Mouse (Mus musculus): ENCODE data around the gene Fcgbp. TPM values are rescaled to one million over a fixed set of nuclear protein-coding genes. Genes with fewer than 3 reads are reported as not detected.

Gene Fcgbp
- polyA plus RNA-seq, 1 experiment from 2014 or later, result 0.39 TPM

GRCm38 (mm10) chr7:28165406-28165805 is 94.4 kb downstream of the Fcgbp start:
- no peak overlapping the region for H3K4me2 ChIP-seq (ENCODE audit: low read depth, low read length)
- no peaks in the 10 kb centered on the region for H3K36me3 ChIP-seq (ENCODE audit: control insufficient read depth, insufficient read depth, low read length)
- no peak overlapping the region for H3K4me3 ChIP-seq (ENCODE audit: low read depth, low read length)
- H3K27ac ChIP-seq (ENCODE audit: low read depth, low read length), result no peak overlapping the region
- H3K27me3 ChIP-seq (ENCODE audit: control insufficient read depth, insufficient read depth, low read length), result no peaks in the 10 kb centered on the region
- ATAC-seq (ENCODE audit: low read depth), result no peak
- WGBS, result 72% methylated on average over 6 of the region's 6 CpGs
- H3K9ac ChIP-seq (replicated peaks; ENCODE audit: low read depth, low read length), result no peak overlapping the region
- H3K4me1 ChIP-seq (ENCODE audit: control insufficient read depth, insufficient read depth, low read length), result peaks cover 11% of the 10 kb centered on the region
- no peaks in the 10 kb centered on the region; the same call in 1 of the 2 replicates for H3K9me3 ChIP-seq (ENCODE audit: control insufficient read depth, low read length)

GRCm38 (mm10) chr7:28168320-28169115 is 97.5 kb downstream of the Fcgbp start:
- 9% methylated on average over 9 of the region's 9 CpGs for WGBS
- Histone ChIP-seq H3K27me3 (ENCODE audit: control insufficient read depth, insufficient read depth, low read length) (no peaks in the 10 kb centered on the region), H3K27ac (ENCODE audit: low read depth, low read length) (peak overlapping the region; percentile 80), H3K4me3 (ENCODE audit: low read depth, low read length) (peak overlapping the region; percentile 67), H3K9ac (replicated peaks; ENCODE audit: low read depth, low read length) (peak overlapping the region; percentile 46), H3K4me2 (ENCODE audit: low read depth, low read length) (peak overlapping the region; percentile 78), H3K9me3 (ENCODE audit: control insufficient read depth, low read length) (no peaks in the 10 kb centered on the region; the same call in 1 of the 2 replicates), H3K4me1 (ENCODE audit: control insufficient read depth, insufficient read depth, low read length) (peaks cover 23% of the 10 kb centered on the region), H3K36me3 (ENCODE audit: control insufficient read depth, insufficient read depth, low read length) (no peaks in the 10 kb centered on the region)
- peak; percentile 42; the same call in 1 of the 2 replicates for ATAC-seq (ENCODE audit: low read depth)

DNA sequence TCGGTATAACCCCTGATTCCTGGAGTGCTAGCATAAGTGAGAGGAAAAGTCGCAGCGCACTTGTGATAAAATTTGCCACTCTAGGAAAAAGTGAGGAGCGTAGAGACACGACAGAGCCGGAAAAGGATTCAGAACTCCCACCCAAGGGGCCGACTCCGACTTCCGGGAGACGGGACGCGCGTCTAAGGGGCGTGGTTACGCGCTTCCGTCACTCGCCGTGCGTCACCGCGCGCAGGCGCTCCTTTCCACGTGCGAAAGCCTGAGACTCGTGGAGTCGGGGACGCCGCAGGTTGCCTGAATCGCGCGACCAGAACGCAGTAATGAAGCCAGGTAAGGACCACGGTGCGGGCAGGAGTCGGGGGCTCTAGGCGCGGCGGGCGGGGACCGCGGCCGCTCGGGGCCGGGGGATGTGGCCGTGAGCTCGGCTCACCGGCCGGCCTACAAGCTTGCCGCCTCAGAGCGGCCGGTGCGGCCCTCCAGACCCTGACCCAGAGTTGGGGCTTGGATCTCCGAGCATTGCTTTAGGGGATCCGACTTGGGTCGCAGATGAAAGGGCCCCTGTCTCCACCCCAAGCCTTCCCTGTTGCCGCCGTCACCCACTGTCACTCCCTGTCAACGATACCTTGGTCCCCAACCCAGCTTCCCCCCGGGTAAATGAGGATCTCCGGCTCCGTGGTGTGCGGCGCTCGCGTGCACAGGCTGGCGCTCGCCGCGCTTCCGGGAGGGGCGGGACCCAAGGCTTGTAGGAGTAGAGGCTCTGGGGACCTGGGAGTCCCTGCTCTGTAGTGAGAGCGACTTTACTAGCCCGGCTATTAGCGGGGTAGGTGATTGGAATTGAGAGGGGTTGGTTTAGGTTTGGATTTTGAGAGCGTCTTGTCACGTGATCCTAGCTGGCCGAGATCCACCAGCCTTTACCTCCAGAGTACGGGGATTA is 98.7 kb downstream of the Fcgbp start, which contains the start of gene Fbl:
Gene Fbl, plus strand, starts transcription at position 222 of the 934 bp plus-strand sequence.
- Histone ChIP-seq H3K27me3 (ENCODE audit: control insufficient read depth, insufficient read depth, low read length) (no peaks in the 10 kb centered on the region), H3K9ac (replicated peaks; ENCODE audit: low read depth, low read length) (peak within 1 kb of the TSS; percentile 46), H3K36me3 (ENCODE audit: control insufficient read depth, insufficient read depth, low read length) (no peaks in the 10 kb centered on the region), H3K9me3 (ENCODE audit: control insufficient read depth, low read length) (no peaks in the 10 kb centered on the region; the same call in 1 of the 2 replicates), H3K4me2 (ENCODE audit: low read depth, low read length) (peak within 1 kb of the TSS; percentile 78), H3K4me1 (ENCODE audit: control insufficient read depth, insufficient read depth, low read length) (peaks cover 23% of the 10 kb centered on the region), H3K4me3 (ENCODE audit: low read depth, low read length) (peak within 1 kb of the TSS; percentile 67), H3K27ac (ENCODE audit: low read depth, low read length) (peak within 1 kb of the TSS; percentile 80)
- peak; percentile 90 for ATAC-seq (ENCODE audit: low read depth)
- WGBS, result 2% methylated on average over 74 of the region's 80 CpGs

Other genes starting within 250 kb of the Fcgbp start
- 10.2 and 11.5 TPM in 2 replicates for gene Zfp59, start 232.6 kb upstream of the Fcgbp start, polyA plus RNA-seq (2014; fragmentation: Nextera tagmentation; extraction: Ambion mirVana)
- gene Zfp607a, start 213.7 kb upstream of the Fcgbp start, polyA plus RNA-seq (2014; fragmentation: Nextera tagmentation; extraction: Ambion mirVana), result 1.0 and 1.4 TPM in 2 replicates
- 17.3 and 19.1 TPM in 2 replicates for gene Zfp974, start 141.8 kb upstream of the Fcgbp start, polyA plus RNA-seq (2014; fragmentation: Nextera tagmentation; extraction: Ambion mirVana)
- 34.7 and 35.2 TPM in 2 replicates for gene Zfp780b, start 92.1 kb upstream of the Fcgbp start, polyA plus RNA-seq (2014; fragmentation: Nextera tagmentation; extraction: Ambion mirVana)
- 7.0 and 7.3 TPM in 2 replicates for gene Zfp850, start 57.1 kb upstream of the Fcgbp start, polyA plus RNA-seq (2014; fragmentation: Nextera tagmentation; extraction: Ambion mirVana)
- gene Psmc4, start 21.1 kb upstream of the Fcgbp start, polyA plus RNA-seq (2014; fragmentation: Nextera tagmentation; extraction: Ambion mirVana), result 275 TPM in 2 replicates
- 0.08 and 0.15 TPM in 2 replicates for gene 9530053A07Rik, start 58.2 kb downstream of the Fcgbp start, polyA plus RNA-seq (2014; fragmentation: Nextera tagmentation; extraction: Ambion mirVana)
- gene Fbl, start 98.5 kb downstream of the Fcgbp start, polyA plus RNA-seq (2014; fragmentation: Nextera tagmentation; extraction: Ambion mirVana), result 22.2 and 25.3 TPM in 2 replicates
- gene Dyrk1b, start 108.2 kb downstream of the Fcgbp start, polyA plus RNA-seq (2014; fragmentation: Nextera tagmentation; extraction: Ambion mirVana), result 13.6 and 13.9 TPM in 2 replicates
- 7.8 and 7.9 TPM in 2 replicates for gene Eid2, start 196.6 kb downstream of the Fcgbp start, polyA plus RNA-seq (2014; fragmentation: Nextera tagmentation; extraction: Ambion mirVana)
- gene Eid2b, start 206.5 kb downstream of the Fcgbp start, polyA plus RNA-seq (2014; fragmentation: Nextera tagmentation; extraction: Ambion mirVana), result 33.5 and 33.9 TPM in 2 replicates
- gene Selenov, start 219.9 kb downstream of the Fcgbp start, polyA plus RNA-seq (2014; fragmentation: Nextera tagmentation; extraction: Ambion mirVana), result 0.70 and 1.5 TPM in 2 replicates
- 21.2 and 21.8 TPM in 2 replicates for gene Dll3, start 231.0 kb downstream of the Fcgbp start, polyA plus RNA-seq (2014; fragmentation: Nextera tagmentation; extraction: Ambion mirVana)
- gene Timm50, start 240.8 kb downstream of the Fcgbp start, polyA plus RNA-seq (2014; fragmentation: Nextera tagmentation; extraction: Ambion mirVana), result 132 and 139 TPM in 2 replicates

All from neural tube, embryonic 14.5 days (tissue).